Mouse (Mus musculus) lung, embryonic 16.5 days (tissue): Measurements from ENCODE around the gene Blvrb. TPM values are rescaled to one million over a fixed set of nuclear protein-coding genes. Genes with fewer than 3 reads are reported as not detected.

ENCODE experiments used
- ATAC-seq: fragments of 200-750 bp; cut with Nextera tagmentation; 2 replicates; pipeline ENCODE4 v1.8.0; 2017; ENCODE audit warnings: low read depth, mild to moderate bottlenecking, moderate library complexity
- H3K27ac ChIP-seq: fragments of 300-500 bp; sonication (generic); 2 replicates; pipeline ENCODE4 v1.5.1; 2014; ENCODE audit warnings: mild to moderate bottlenecking, control low read depth, low read length
- H3K27me3 ChIP-seq: fragments of 300-500 bp; sonication (generic); 2 replicates; pipeline ENCODE4 v1.6.1; 2014; ENCODE audit warnings: low read depth, low read length, mixed read lengths; ENCODE audit not compliant: control insufficient read depth, insufficient read depth
- H3K36me3 ChIP-seq: fragments of 300-500 bp; sonication (generic); 2 replicates; pipeline ENCODE4 v1.6.1; 2014; ENCODE audit warnings: low read length; ENCODE audit not compliant: control insufficient read depth, insufficient read depth
- H3K4me1 ChIP-seq: fragments of 300-500 bp; sonication (generic); replicated peaks from 2 replicates; pipeline ENCODE4 v1.6.1; 2014; ENCODE audit warnings: low read length, mixed read lengths; ENCODE audit not compliant: control insufficient read depth, insufficient read depth
- H3K4me2 ChIP-seq: fragments of 300-500 bp; sonication (generic); 2 replicates; pipeline ENCODE4 v1.6.1; 2014; ENCODE audit warnings: low read depth, low read length, control low read depth
- H3K4me3 ChIP-seq: fragments of 300-500 bp; sonication (generic); 2 replicates; pipeline ENCODE4 v1.5.1; 2014; ENCODE audit warnings: mild to moderate bottlenecking, low read length, control low read depth
- H3K9ac ChIP-seq: fragments of 300-500 bp; sonication (generic); 2 replicates; pipeline ENCODE4 v1.6.1; 2014; ENCODE audit warnings: low read length, control low read depth
- H3K9me3 ChIP-seq: fragments of 300-500 bp; sonication (generic); 2 replicates; pipeline ENCODE4 v1.6.1; 2016; ENCODE audit warnings: low read length; ENCODE audit not compliant: control insufficient read depth
- WGBS: fragments of 180-500 bp; shearing (Covaris S2); extraction: QIAGEN DNeasy Blood & Tissue Kit; methylation state at CpG from one replicate; pipeline ENCODE4 v1.1.7; 2014; 5-methylcytosine and 5-hydroxymethylcytosine counted together
- polyA plus RNA-seq: library from polyadenylated mRNA; unstranded; fragments of >200 nt; fragmentation: Nextera tagmentation; extraction: Ambion mirVana; gene quantifications from 2 replicates; pipeline ENCODE4 v1.2.1, GENCODE M21; 2015

Blvrb gene
- polyA plus RNA-seq, 1 experiment from 2014 or later = 58.3 TPM

- Histone ChIP-seq H3K4me3 (no peak overlapping the region), H3K4me2 (no peak overlapping the region), H3K9me3 (no peaks in the 10 kb centered on the region), H3K9ac (peak overlapping the region; percentile 56), H3K36me3 (peaks cover 8% of the 10 kb centered on the region; the same call in 1 of the 2 replicates), H3K4me1 (peaks cover 15% of the 10 kb centered on the region), H3K27me3 (no peaks in the 10 kb centered on the region), H3K27ac (no peak overlapping the region)
- no peak for ATAC-seq
- WGBS = 88% methylated on average over 2 of the region's 2 CpGs
Measured at GRCm38 (mm10) chr7:27475596-27475995, 27.8 kb downstream of the Blvrb start.

GRCm38 (mm10) chr7:27476098-27476635, 28.4 kb downstream of the Blvrb start:
- Histone ChIP-seq H3K27me3 (no peaks in the 10 kb centered on the region), H3K27ac (no peak overlapping the region), H3K4me2 (no peak overlapping the region), H3K4me3 (no peak overlapping the region), H3K36me3 (peaks cover 8% of the 10 kb centered on the region; the same call in 1 of the 2 replicates), H3K4me1 (peaks cover 18% of the 10 kb centered on the region), H3K9me3 (no peaks in the 10 kb centered on the region), H3K9ac (no peak overlapping the region)
- no peak for ATAC-seq
- 92% methylated on average over 14 of the region's 14 CpGs for WGBS

GRCm38 (mm10) chr7:27478561-27478960, 30.8 kb downstream of the Blvrb start:
- Histone ChIP-seq H3K4me3 (no peak overlapping the region), H3K27ac (peak overlapping the region; percentile 41), H3K36me3 (peaks cover 8% of the 10 kb centered on the region; the same call in 1 of the 2 replicates), H3K9me3 (no peaks in the 10 kb centered on the region), H3K4me2 (no peak overlapping the region), H3K27me3 (no peaks in the 10 kb centered on the region), H3K4me1 (peaks cover 25% of the 10 kb centered on the region), H3K9ac (no peak overlapping the region)
- ATAC-seq = no peak
- WGBS = 66% methylated on average over 7 of the region's 7 CpGs

GRCm38 (mm10) chr7:27479750-27480149, 32.0 kb downstream of the Blvrb start:
- no peak overlapping the region for H3K4me3 ChIP-seq
- H3K4me2 ChIP-seq = no peak overlapping the region
- 79% methylated on average over 1 of the region's 1 CpGs for WGBS
- no peak for ATAC-seq
- no peaks in the 10 kb centered on the region for H3K27me3 ChIP-seq
- no peak overlapping the region for H3K9ac ChIP-seq
- peaks cover 25% of the 10 kb centered on the region for H3K4me1 ChIP-seq
- no peak overlapping the region for H3K27ac ChIP-seq
- H3K36me3 ChIP-seq = peaks cover 8% of the 10 kb centered on the region; the same call in 1 of the 2 replicates
- H3K9me3 ChIP-seq = no peaks in the 10 kb centered on the region

GRCm38 (mm10) chr7:27480506-27480905, 32.7 kb downstream of the Blvrb start:
- Histone ChIP-seq H3K27ac (peak overlapping the region; percentile 88), H3K4me2 (no peak overlapping the region), H3K4me1 (peaks cover 19% of the 10 kb centered on the region), H3K27me3 (no peaks in the 10 kb centered on the region), H3K36me3 (peaks cover 8% of the 10 kb centered on the region; the same call in 1 of the 2 replicates), H3K4me3 (no peak overlapping the region), H3K9me3 (no peaks in the 10 kb centered on the region), H3K9ac (no peak overlapping the region)
- 58% methylated on average over 3 of the region's 3 CpGs for WGBS
- ATAC-seq = no peak

- Histone ChIP-seq H3K4me1 (peaks cover 23% of the 10 kb centered on the region), H3K4me2 (peak overlapping the region; percentile 65), H3K9ac (peak overlapping the region; percentile 67), H3K36me3 (peaks cover 8% of the 10 kb centered on the region; the same call in 1 of the 2 replicates), H3K27me3 (no peaks in the 10 kb centered on the region), H3K27ac (peak overlapping the region; percentile 88), H3K4me3 (peak overlapping the region; percentile 45), H3K9me3 (no peaks in the 10 kb centered on the region)
- WGBS = 12% methylated on average over 8 of the region's 11 CpGs
- no peak for ATAC-seq
Measured at GRCm38 (mm10) chr7:27480927-27481626, 33.3 kb downstream of the Blvrb start.

- Histone ChIP-seq H3K36me3 (peaks cover 4% of the 10 kb centered on the region; the same call in 1 of the 2 replicates), H3K9me3 (no peaks in the 10 kb centered on the region), H3K4me2 (peak overlapping the region; percentile 65), H3K27me3 (no peaks in the 10 kb centered on the region), H3K4me3 (peak overlapping the region; percentile 45), H3K9ac (peak overlapping the region; percentile 67), H3K27ac (peak overlapping the region; percentile 88), H3K4me1 (peaks cover 23% of the 10 kb centered on the region)
- ATAC-seq = peak; percentile 97
- WGBS = 0% methylated on average over 11 of the region's 12 CpGs
Measured at GRCm38 (mm10) chr7:27481627-27481969, 33.8 kb downstream of the Blvrb start.

- Histone ChIP-seq H3K27ac (no peak overlapping the region), H3K9me3 (no peaks in the 10 kb centered on the region), H3K4me1 (peaks cover 27% of the 10 kb centered on the region), H3K9ac (no peak overlapping the region), H3K36me3 (no peaks in the 10 kb centered on the region), H3K4me3 (no peak overlapping the region), H3K27me3 (no peaks in the 10 kb centered on the region), H3K4me2 (no peak overlapping the region)
- 81% methylated on average over 4 of the region's 4 CpGs for WGBS
- ATAC-seq = no peak
Measured at GRCm38 (mm10) chr7:27483860-27484259, 36.1 kb downstream of the Blvrb start.

- WGBS = 4% methylated on average over 13 of the region's 13 CpGs
- Histone ChIP-seq H3K4me1 (peaks cover 36% of the 10 kb centered on the region), H3K27ac (peak overlapping the region; percentile 98), H3K9ac (peak overlapping the region; percentile 68), H3K36me3 (peaks cover 7% of the 10 kb centered on the region; the same call in 1 of the 2 replicates), H3K4me2 (peak overlapping the region; percentile 83), H3K27me3 (no peaks in the 10 kb centered on the region), H3K9me3 (no peaks in the 10 kb centered on the region), H3K4me3 (peak overlapping the region; percentile 79)
- no peak for ATAC-seq
Measured at GRCm38 (mm10) chr7:27486102-27486769, 38.5 kb downstream of the Blvrb start.
